Comparison of ENCODE assay signal across 8 mouse cellular contexts in genomic region chr16:44643992-44644391, GRCm38 (mm10).
DNase-seq lines count a peak whose midpoint lies in the region; ATAC-seq and TF ChIP-seq lines count a peak whose summit lies in the region.

No protein-coding gene starts in this region.

- 26% methylated on average over 4 of the region's 4 CpGs for WGBS in forebrain, embryonic 10.5 days
- 6% methylated on average over 4 of the region's 4 CpGs for WGBS in kidney, embryonic 16.5 days
- 5% methylated on average over 4 of the region's 4 CpGs for WGBS in midbrain, postnatal 0 days

- CTCF ChIA-PET in Patski (lab: Charles Lee): interaction anchor here (0.8 to 4.0 kb wide), 18 partner anchors 9 to 192 kb away, joined by 3 to 23 read pairs (median 4); no protein-coding TSS in a partner anchor

- ATAC-seq in Patski: peak; percentile 39
- ATAC-seq in kidney, embryonic 16.5 days (ENCODE audit: low FRiP score, low TSS enrichment): peak; percentile 63; the same call in 1 of the 2 replicates
- ATAC-seq in midbrain, postnatal 0 days (ENCODE audit: low FRiP score): no peak

- peak; percentile 70 for TF ChIP-seq CTCF in gastrocnemius, adult 2 months (IDR thresholded peaks at IDR 0.05)
- TF ChIP-seq CTCF in Patski (IDR thresholded peaks at IDR 0.05): peak; percentile 62
- TF ChIP-seq CTCF in midbrain, postnatal 0 days (IDR thresholded peaks at IDR 0.05): peak; percentile 79

- peaks cover 5% of the 10 kb centered on the region for H3K27me3 ChIP-seq in Patski
- H3K27me3 ChIP-seq in forebrain, embryonic 10.5 days (ENCODE audit: poor library complexity, severe bottlenecking): no peaks in the 10 kb centered on the region
- no peaks in the 10 kb centered on the region for H3K27me3 ChIP-seq in kidney, embryonic 16.5 days (ENCODE audit: insufficient read depth, low read length)
- no peaks in the 10 kb centered on the region for H3K27me3 ChIP-seq in midbrain, postnatal 0 days (ENCODE audit: insufficient read depth, low read length)

- H3K9me3 ChIP-seq in forebrain, embryonic 10.5 days: no peaks in the 10 kb centered on the region
- H3K9me3 ChIP-seq in kidney, embryonic 16.5 days (ENCODE audit: low read length): no peaks in the 10 kb centered on the region
- no peaks in the 10 kb centered on the region for H3K9me3 ChIP-seq in midbrain, postnatal 0 days (ENCODE audit: low read length)

- peak; percentile 20 for DNase-seq in gastrocnemius, adult 2 months
- DNase-seq in gastrocnemius, postnatal 25 days: no peak
- no peak for DNase-seq in Patski (ENCODE audit: low read depth, low spot score)
- DNase-seq in forebrain, embryonic 10.5 days (ENCODE audit: extremely low spot score, low spot score): no peak
- peak; percentile 86 for DNase-seq in midbrain, postnatal 0 days (ENCODE audit: low spot score)
- no peak for DNase-seq in spleen, postnatal 4 days (ENCODE audit: low spot score in 2 of 2)
- no peak for DNase-seq in ovary, postnatal 10 days (ENCODE audit: low spot score)

- in situ Hi-C loops in Patski (cut with MboI; ENCODE audit: low pct_unique_long_range_greater_than_20kb): no loop called here

- intact Hi-C loops in gastrocnemius, adult 2 months (cut with DNase I): loop anchor here (1.0 kb wide), 1 partner anchor 160 kb away; no protein-coding TSS in a partner anchor

- no peak overlapping the region for H3K27ac ChIP-seq in gastrocnemius, adult 2 months
- H3K27ac ChIP-seq in forebrain, embryonic 10.5 days: peak overlapping the region; percentile 70
- H3K27ac ChIP-seq in kidney, embryonic 16.5 days (ENCODE audit: low read length): no peak overlapping the region
- H3K27ac ChIP-seq in midbrain, postnatal 0 days (ENCODE audit: low read depth, low read length): no peak overlapping the region

- peaks cover 15% of the 10 kb centered on the region for H3K4me1 ChIP-seq in forebrain, embryonic 10.5 days
- peaks cover 7% of the 10 kb centered on the region for H3K4me1 ChIP-seq in kidney, embryonic 16.5 days (ENCODE audit: insufficient read depth, low read length)
- no peaks in the 10 kb centered on the region for H3K4me1 ChIP-seq in midbrain, postnatal 0 days (ENCODE audit: insufficient read depth, low read length)

- H3K9ac ChIP-seq in kidney, embryonic 16.5 days (replicated peaks; ENCODE audit: low read length): no peak overlapping the region
- H3K9ac ChIP-seq in midbrain, postnatal 0 days (replicated peaks; ENCODE audit: low read length, poor library complexity, severe bottlenecking): no peak overlapping the region

- no peaks in the 10 kb centered on the region for H3K36me3 ChIP-seq in forebrain, embryonic 10.5 days (replicated peaks)
- no peaks in the 10 kb centered on the region for H3K36me3 ChIP-seq in kidney, embryonic 16.5 days (ENCODE audit: insufficient read depth, low read length)
- H3K36me3 ChIP-seq in midbrain, postnatal 0 days (ENCODE audit: insufficient read depth, low read length): no peaks in the 10 kb centered on the region

- H3K4me3 ChIP-seq in gastrocnemius, adult 2 months: no peak overlapping the region
- H3K4me3 ChIP-seq in forebrain, embryonic 10.5 days: no peak overlapping the region
- no peak overlapping the region for H3K4me3 ChIP-seq in kidney, embryonic 16.5 days (ENCODE audit: low read length)
- no peak overlapping the region for H3K4me3 ChIP-seq in midbrain, postnatal 0 days (ENCODE audit: low read depth, low read length)

- no peak overlapping the region for H3K4me2 ChIP-seq in kidney, embryonic 16.5 days (replicated peaks; ENCODE audit: low read depth, low read length)
- H3K4me2 ChIP-seq in midbrain, postnatal 0 days (ENCODE audit: low read depth, low read length, poor library complexity, severe bottlenecking): no peak overlapping the region

- POLR2A ChIA-PET in Patski (lab: Charles Lee): no interaction called here

Comparison
In these comparisons a context has a peak if more than half of its experiments do, and no peak if none do; other contexts are left out.
1. DNase-seq: peak in gastrocnemius, adult 2 months (single experiment) and midbrain, postnatal 0 days (single experiment); none in gastrocnemius, postnatal 25 days (single experiment), Patski (single experiment), forebrain, embryonic 10.5 days (single experiment), spleen, postnatal 4 days (0 of 2) and ovary, postnatal 10 days (single experiment).
2. Peak in every context shown above with its lines, with median percentiles within 50 percentile points of each other: CTCF ChIP-seq.